Mouse (Mus musculus) kidney, adult 2 months (tissue): ENCODE results near the gene Zbtb18.

ENCODE experiments used
- CTCF ChIP-seq: fragments of 200-500 bp; conservative IDR thresholded peaks from 2 replicates; pipeline ENCODE4 v1.5.1; 2011; ENCODE audit warnings: low read depth, mild to moderate bottlenecking, control low read depth, low read length, moderate library complexity, mixed read lengths; ENCODE audit not compliant: insufficient read depth, insufficient read length
- POLR2A ChIP-seq: fragments of 200-500 bp; IDR thresholded peaks from one replicate; pipeline ENCODE4 v1.6.1; 2011; ENCODE audit warnings: low read depth, low read length, control low read depth

- TF ChIP-seq POLR2A (no peak), CTCF (no peak)
Measured at GRCm38 (mm10) chr1:177444941-177445340, 2.8 kb downstream of the Zbtb18 start.
